Mouse (Mus musculus) liver, adult 2 months (tissue): ENCODE data around the gene Tnnt1.

Experiments
- CTCF ChIP-seq: fragments of 200-500 bp; IDR thresholded peaks from 2 replicates; pipeline ENCODE4 v1.5.1; 2011; ENCODE audit warnings: low read depth, low read length, control low read depth
- POLR2A ChIP-seq: fragments of 200-500 bp; IDR thresholded peaks from 2 replicates; pipeline ENCODE4 v1.6.1; 2011; ENCODE audit warnings: low read length, control low read depth; ENCODE audit not compliant: insufficient read depth; ENCODE audit errors: extremely low read depth

DNA sequence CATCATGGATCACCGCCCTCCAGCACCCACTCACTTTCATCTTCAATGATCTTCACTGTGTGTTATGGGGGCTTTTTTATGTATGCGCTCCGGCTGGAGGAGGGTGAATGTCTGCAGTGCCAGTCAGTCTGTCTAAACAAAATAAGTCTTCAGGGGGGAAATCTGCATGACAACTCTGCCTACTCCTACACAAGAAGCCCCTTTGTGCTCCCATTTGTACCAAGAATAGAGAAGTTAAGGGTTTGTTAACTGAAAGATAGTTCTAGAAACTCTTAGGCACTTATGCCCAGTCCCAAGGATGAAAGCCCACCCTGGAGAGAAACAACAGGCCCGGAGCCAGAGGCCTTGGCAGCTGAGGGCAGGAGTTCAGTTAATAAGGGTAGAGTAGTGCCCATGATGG lies 20.2 kb upstream of the Tnnt1 start:
- TF ChIP-seq POLR2A (no peak), CTCF (no peak)
